Comparison of ENCODE assay signal across 21 mouse cellular contexts in genomic region chr5:20990062-20990809, GRCm38 (mm10).
"Had no signal": no experiment of that assay in that cellular context is flagged by ENCODE, and none has a peak within 500 bp of the region (broad histone marks: within the 10 kb centered on the region; RNA-seq: fewer than 3 reads in every experiment).

No protein-coding gene starts in this region.

- H3K27me3 ChIP-seq: lung, embryonic 15.5 days; megakaryocyte, embryonic 14.5 days; midbrain, embryonic 13.5 days; midbrain, embryonic 15.5 days; neural tube, embryonic 12.5 days; stomach, embryonic 15.5 days had no signal

- H3K4me3 ChIP-seq: lung, embryonic 15.5 days; megakaryocyte, embryonic 14.5 days; midbrain, embryonic 13.5 days; midbrain, embryonic 15.5 days; neural tube, embryonic 12.5 days; stomach, embryonic 15.5 days had no signal

- ATAC-seq: liver, postnatal 0 days; lung, postnatal 0 days; midbrain, embryonic 13.5 days; midbrain, embryonic 15.5 days had no signal

- H3K4me2 ChIP-seq: lung, embryonic 15.5 days; midbrain, embryonic 11.5 days; midbrain, embryonic 13.5 days; midbrain, embryonic 15.5 days; neural tube, embryonic 12.5 days; stomach, embryonic 15.5 days had no signal

- H3K9me3 ChIP-seq: lung, embryonic 15.5 days; megakaryocyte, embryonic 14.5 days; midbrain, embryonic 13.5 days; midbrain, embryonic 15.5 days; neural tube, embryonic 12.5 days; stomach, embryonic 15.5 days had no signal

- H3K4me1 ChIP-seq: lung, embryonic 15.5 days; midbrain, embryonic 13.5 days; midbrain, embryonic 15.5 days; neural tube, embryonic 12.5 days; stomach, embryonic 15.5 days had no signal

- DNase-seq: liver, postnatal 0 days; lung, adult 2 months; lung, postnatal 14 days; lung, postnatal 36 days; retina, postnatal 1 day; right cerebral cortex, adult 18-20 months; right cerebral cortex, postnatal 25 days; right cerebral cortex, postnatal 4 days; thymus, adult 2 months; thymus, postnatal 14 days; thymus, postnatal 36 days had no signal

- H3K27ac ChIP-seq: lung, embryonic 15.5 days; macrophage; midbrain, embryonic 13.5 days; midbrain, embryonic 15.5 days; neural tube, embryonic 12.5 days; stomach, embryonic 15.5 days; stomach, postnatal 0 days had no signal

- H3K9ac ChIP-seq: liver, postnatal 0 days; lung, embryonic 15.5 days; midbrain, embryonic 13.5 days; midbrain, embryonic 15.5 days; neural tube, embryonic 12.5 days; stomach, embryonic 15.5 days had no signal
